Mouse (Mus musculus) gastrocnemius, postnatal 4 days (tissue): ENCODE measurements around the gene Sp6. TPM values are rescaled to one million over a fixed set of nuclear protein-coding genes. Genes with fewer than 3 reads are reported as not detected.
A peak's percentile ranks its signal among the peaks of the same experiment; 100 is the strongest.

Experiments used
- DNase-seq, 2 experiments: peaks; one replicate each; pipeline ENCODE4 v3.0.0; 2021 to 2022; ENCODE audit warnings: low spot score in 2 of 2, mixed read lengths in 2 of 2
- long read RNA-seq, 2 experiments: library from polyadenylated mRNA; stranded (forward); transcript quantifications; one replicate each; pipeline ENCODE4 v2.0.0; 2021
- total RNA-seq, 2 experiments: library from RNA; stranded (reverse); gene quantifications; 2 replicates each; pipeline ENCODE4 v1.2.3; 2021

Sp6 gene
- under 1 TPM; 0.27 to 0.34 TPM for total RNA-seq
- long read RNA-seq, experiment 1, transcript Sp6-202 (2 exons, 3,621 nt), result major isoform, 5 of 6 reads
- long read RNA-seq, experiment 1, partial matches to known transcripts, result 0 of 6 reads
- long read RNA-seq, experiment 1, other reads (novel, unspliced or antisense), result 1 of 6 reads
- long read RNA-seq, experiment 2, partial matches to known transcripts, result 0 of 1 reads
- long read RNA-seq, experiment 2, other reads (novel, unspliced or antisense), result 1 of 1 reads

- DNase-seq, result no peak
Measured at GRCm38 (mm10) chr11:97013121-97013670, at the start of gene Sp6. Gene Sp6, plus strand, starts transcription at chr11:97013394.

GRCm38 (mm10) chr11:96963580-96963979, 49.6 kb upstream of the Sp6 start:
- peak; percentile 87 to 91 for DNase-seq

- no peak for DNase-seq
Measured at GRCm38 (mm10) chr11:96966172-96966571, 47.0 kb upstream of the Sp6 start.

- no peak for DNase-seq
Measured at GRCm38 (mm10) chr11:96966914-96967543, 46.2 kb upstream of the Sp6 start.

GRCm38 (mm10) chr11:96967544-96968269, 45.5 kb upstream of the Sp6 start:
- DNase-seq, result no peak

- no peak for DNase-seq
Measured at GRCm38 (mm10) chr11:96968476-96968875, 44.7 kb upstream of the Sp6 start.

- DNase-seq, result no peak
Measured at GRCm38 (mm10) chr11:96969280-96969722, 43.9 kb upstream of the Sp6 start.

GRCm38 (mm10) chr11:96969746-96970145, 43.4 kb upstream of the Sp6 start:
- peak in 1 of 2 experiments; percentile 75 for DNase-seq

- no peak for DNase-seq
Measured at GRCm38 (mm10) chr11:96970341-96970740, 42.9 kb upstream of the Sp6 start.

GRCm38 (mm10) chr11:96972906-96973305, 40.3 kb upstream of the Sp6 start:
- no peak for DNase-seq

GRCm38 (mm10) chr11:96973426-96973964, 39.7 kb upstream of the Sp6 start:
- DNase-seq, result no peak

GRCm38 (mm10) chr11:96974813-96975212, 38.4 kb upstream of the Sp6 start:
- no peak for DNase-seq

GRCm38 (mm10) chr11:96975511-96976378, 37.4 kb upstream of the Sp6 start:
- DNase-seq, result no peak

GRCm38 (mm10) chr11:96976379-96976687, 36.9 kb upstream of the Sp6 start:
- DNase-seq, result no peak

GRCm38 (mm10) chr11:96976911-96977591, 36.1 kb upstream of the Sp6 start:
- peak; percentile 84 to 90 for DNase-seq

- DNase-seq, result peak; percentile 95 to 99
Measured at GRCm38 (mm10) chr11:96977606-96978400, 35.4 kb upstream of the Sp6 start.

GRCm38 (mm10) chr11:96978401-96979246, 34.6 kb upstream of the Sp6 start:
- no peak for DNase-seq

- DNase-seq, result no peak
Measured at GRCm38 (mm10) chr11:96979329-96979728, 33.9 kb upstream of the Sp6 start.
